Mouse (Mus musculus) liver, adult 2 months (tissue): ENCODE data around the gene Gm28035. TPM values are rescaled to one million over a fixed set of nuclear protein-coding genes. Genes with fewer than 3 reads are reported as not detected.

Source experiments
- DNase-seq: peaks from one replicate; pipeline ENCODE4 v3.0.0-alpha.2; 2011; ENCODE audit warnings: low read depth, low spot score; ENCODE audit errors: extremely low read depth
- H3K27ac ChIP-seq: fragments of 200-500 bp; replicated peaks from 2 replicates; pipeline ENCODE4 v1.5.1; 2012; ENCODE audit warnings: low read depth, mild to moderate bottlenecking, control low read depth, inconsistent platforms, low read length; ENCODE audit not compliant: insufficient read depth
- H3K27me3 ChIP-seq: fragments of 200-500 bp; 2 replicates; pipeline ENCODE4 v1.6.1; 2012; ENCODE audit warnings: mild to moderate bottlenecking, moderate library complexity, low read length, inconsistent platforms; ENCODE audit not compliant: control insufficient read depth, insufficient read depth
- H3K36me3 ChIP-seq: fragments of 200-500 bp; 2 replicates; pipeline ENCODE4 v1.6.1; 2012; ENCODE audit warnings: low read length, inconsistent platforms; ENCODE audit not compliant: control insufficient read depth, insufficient read depth
- H3K4me1 ChIP-seq: fragments of 200-500 bp; 2 replicates; pipeline ENCODE4 v1.6.1; 2011; ENCODE audit warnings: low read length; ENCODE audit not compliant: control insufficient read depth, insufficient read depth
- H3K4me3 ChIP-seq: fragments of 200-500 bp; 2 replicates; pipeline ENCODE4 v1.5.1; 2011; ENCODE audit warnings: low read depth, mild to moderate bottlenecking, control low read depth, low read length, moderate library complexity; ENCODE audit not compliant: insufficient read depth
- H3K79me2 ChIP-seq: fragments of 200-500 bp; 2 replicates; pipeline ENCODE4 v1.6.1; 2012; ENCODE audit warnings: inconsistent platforms, mild to moderate bottlenecking, low read length, moderate library complexity; ENCODE audit not compliant: control insufficient read depth, insufficient read depth
- H3K9ac ChIP-seq: fragments of 200-500 bp; 2 replicates; pipeline ENCODE4 v1.6.1; 2012; ENCODE audit warnings: low read depth, mild to moderate bottlenecking, control low read depth, inconsistent platforms, low read length
- CTCF ChIP-seq: fragments of 200-500 bp; IDR thresholded peaks from 2 replicates; pipeline ENCODE4 v1.5.1; 2011; ENCODE audit warnings: low read depth, low read length, control low read depth
- POLR2A ChIP-seq: fragments of 200-500 bp; IDR thresholded peaks from 2 replicates; pipeline ENCODE4 v1.6.1; 2011; ENCODE audit warnings: low read length, control low read depth; ENCODE audit not compliant: insufficient read depth; ENCODE audit errors: extremely low read depth
- WGBS: fragments of 180-500 bp; shearing (Covaris S2); methylation state at CpG from one replicate; pipeline ENCODE4 v1.1.7; 2018; 5-methylcytosine and 5-hydroxymethylcytosine counted together
- polyA plus RNA-seq: library from polyadenylated mRNA; depleted of rRNA; stranded (reverse); fragments of >200 nt; gene quantifications from 2 replicates; pipeline ENCODE4 v1.2.3, GENCODE M21; 2012
- total RNA-seq: library from RNA; depleted of rRNA; stranded (reverse); fragments of >200 nt; gene quantifications from 2 replicates; pipeline ENCODE4 v1.2.3, GENCODE M21; 2014

Gm28035 gene
- total and polyA plus RNA-seq, 2 experiments, result 5.1 to 8.6 TPM

GRCm38 (mm10) chr2:30238906-30239465 lies 1.4 kb upstream of the Gm28035 start:
- WGBS, result 52% methylated on average over 3 of the region's 3 CpGs
- H3K79me2 ChIP-seq, result peaks cover 36% of the 10 kb centered on the region
- no peak for DNase-seq
- peak overlapping the region; percentile 56 for H3K27ac ChIP-seq
- H3K4me3 ChIP-seq, result peak overlapping the region; percentile 72
- peaks cover 6% of the 10 kb centered on the region; the same call in 1 of the 2 replicates for H3K36me3 ChIP-seq
- TF ChIP-seq POLR2A, result no peak
- peak overlapping the region; percentile 81 for H3K9ac ChIP-seq
- no peaks in the 10 kb centered on the region for H3K27me3 ChIP-seq
- peaks cover 36% of the 10 kb centered on the region for H3K4me1 ChIP-seq

- no peaks in the 10 kb centered on the region for H3K27me3 ChIP-seq
- peak overlapping the region; percentile 42 for H3K9ac ChIP-seq
- H3K36me3 ChIP-seq, result peaks cover 6% of the 10 kb centered on the region; the same call in 1 of the 2 replicates
- peak; percentile 13 for DNase-seq
- peaks cover 42% of the 10 kb centered on the region for H3K79me2 ChIP-seq
- peak overlapping the region; percentile 56 for H3K27ac ChIP-seq
- 70% methylated on average over 4 of the region's 4 CpGs for WGBS
- TF ChIP-seq POLR2A (no peak), CTCF (no peak)
- peaks cover 38% of the 10 kb centered on the region for H3K4me1 ChIP-seq
- no peak overlapping the region for H3K4me3 ChIP-seq
Measured at GRCm38 (mm10) chr2:30239777-30240176, 590 bp upstream of the Gm28035 start.

DNA sequence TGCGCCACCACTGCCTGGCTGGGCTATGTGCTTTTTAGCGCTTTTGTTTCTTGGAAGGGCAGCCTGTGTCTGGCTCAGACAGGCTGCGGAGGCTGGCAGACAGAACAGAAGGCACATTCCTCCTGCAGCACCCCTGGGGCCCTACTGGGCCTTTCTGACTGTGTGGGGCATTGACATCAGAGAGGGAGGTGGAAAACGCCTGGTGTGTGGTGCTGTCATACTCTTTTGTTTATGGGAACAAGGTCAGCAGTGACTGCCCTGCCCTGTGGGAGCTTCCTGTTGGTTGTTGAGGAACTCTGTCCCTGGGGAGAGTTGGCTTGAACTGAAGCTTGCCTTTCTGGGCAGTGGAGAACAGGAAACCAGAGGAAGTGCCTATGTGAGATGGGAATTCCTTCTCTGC lies 2.1 kb downstream of the Gm28035 start:
- Histone ChIP-seq H3K4me1 (peaks cover 47% of the 10 kb centered on the region), H3K36me3 (peaks cover 6% of the 10 kb centered on the region; the same call in 1 of the 2 replicates), H3K27me3 (no peaks in the 10 kb centered on the region), H3K4me3 (no peak overlapping the region), H3K9ac (0 out of 2 replicates have a peak overlapping the region, but pooled peaks have one; percentile 14), H3K27ac (peak overlapping the region; percentile 43), H3K79me2 (peaks cover 58% of the 10 kb centered on the region)
- peak; percentile 88 for DNase-seq
- TF ChIP-seq POLR2A, result no peak
- no peak for TF ChIP-seq CTCF
- WGBS, result 10% methylated on average over 4 of the region's 4 CpGs

GRCm38 (mm10) chr2:30243391-30243790 lies 3.0 kb downstream of the Gm28035 start:
- Histone ChIP-seq H3K4me3 (no peak overlapping the region), H3K27ac (peak overlapping the region; percentile 43; the same call in 1 of the 2 replicates), H3K27me3 (no peaks in the 10 kb centered on the region), H3K4me1 (peaks cover 51% of the 10 kb centered on the region), H3K79me2 (peaks cover 59% of the 10 kb centered on the region), H3K9ac (no peak overlapping the region), H3K36me3 (peaks cover 8% of the 10 kb centered on the region; the same call in 1 of the 2 replicates)
- no peak for DNase-seq
- WGBS, result 81% methylated on average over 4 of the region's 4 CpGs
- TF ChIP-seq CTCF (no peak), POLR2A (no peak)

GRCm38 (mm10) chr2:30244595-30245178 lies 4.3 kb downstream of the Gm28035 start:
- no peaks in the 10 kb centered on the region for H3K27me3 ChIP-seq
- H3K9ac ChIP-seq, result no peak overlapping the region
- no peak overlapping the region for H3K4me3 ChIP-seq
- peaks cover 39% of the 10 kb centered on the region for H3K4me1 ChIP-seq
- peak overlapping the region; percentile 24; the same call in 1 of the 2 replicates for H3K27ac ChIP-seq
- peaks cover 60% of the 10 kb centered on the region for H3K79me2 ChIP-seq
- DNase-seq, result peak; percentile 69
- TF ChIP-seq CTCF (no peak), POLR2A (no peak)
- peaks cover 9% of the 10 kb centered on the region; the same call in 1 of the 2 replicates for H3K36me3 ChIP-seq
- WGBS, result 29% methylated on average over 7 of the region's 7 CpGs

DNA sequence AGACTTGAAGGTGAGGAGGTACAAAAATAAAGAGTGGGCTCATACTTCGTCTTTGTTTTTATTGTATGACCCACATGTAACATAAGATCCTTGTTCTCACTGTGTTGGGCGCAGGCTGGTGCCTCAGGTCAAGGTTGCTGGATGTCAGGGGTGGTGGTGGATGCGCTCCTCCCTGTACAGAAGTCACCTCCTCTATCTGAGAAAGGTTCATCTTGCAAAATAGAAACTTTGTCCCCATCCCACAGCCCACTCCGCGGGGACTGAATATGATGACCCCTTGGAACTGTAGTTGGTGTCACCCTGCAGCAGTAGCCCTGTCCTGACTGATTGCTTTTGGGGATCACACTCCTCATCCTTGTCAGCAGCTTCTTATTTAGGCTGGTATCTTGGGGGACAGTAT lies 6.7 kb downstream of the Gm28035 start:
- Histone ChIP-seq H3K79me2 (peaks cover 68% of the 10 kb centered on the region), H3K4me3 (no peak overlapping the region), H3K4me1 (peaks cover 31% of the 10 kb centered on the region), H3K27me3 (no peaks in the 10 kb centered on the region), H3K9ac (no peak overlapping the region), H3K27ac (no peak overlapping the region), H3K36me3 (peaks cover 4% of the 10 kb centered on the region; the same call in 1 of the 2 replicates)
- TF ChIP-seq POLR2A, result no peak
- TF ChIP-seq CTCF, result no peak
- DNase-seq, result peak; percentile 79
- WGBS, result 30% methylated on average over 5 of the region's 5 CpGs
